Mouse (Mus musculus) bone marrow, adult 2 months (tissue): Measurements from ENCODE around the gene Ddt.

ENCODE experiments used
- CTCF ChIP-seq: fragments of 200-500 bp; IDR thresholded peaks from 2 replicates; pipeline ENCODE4 v1.5.1; 2011; ENCODE audit warnings: low read length, control low read depth; ENCODE audit not compliant: control insufficient read depth, insufficient read depth
- POLR2A ChIP-seq: fragments of 200-500 bp; IDR thresholded peaks from 2 replicates; pipeline ENCODE4 v1.6.1; 2011; ENCODE audit warnings: low read depth, mild to moderate bottlenecking, control low read depth, low read length, borderline replicate concordance; ENCODE audit not compliant: control insufficient read depth

GRCm38 (mm10) chr10:75780769-75781578 is 7.8 kb upstream of the Ddt start, which contains the start of the genes Gm20441 and Gstt3:
- TF ChIP-seq CTCF: no peak
- no peak for TF ChIP-seq POLR2A
